Mouse (Mus musculus): Measurements from ENCODE around the gene Eml4. TPM values are rescaled to one million over a fixed set of nuclear protein-coding genes. Genes with fewer than 3 reads are reported as not detected.

Eml4 gene
- total RNA-seq, 1 experiment from 2014 or later = 156 TPM

DNA sequence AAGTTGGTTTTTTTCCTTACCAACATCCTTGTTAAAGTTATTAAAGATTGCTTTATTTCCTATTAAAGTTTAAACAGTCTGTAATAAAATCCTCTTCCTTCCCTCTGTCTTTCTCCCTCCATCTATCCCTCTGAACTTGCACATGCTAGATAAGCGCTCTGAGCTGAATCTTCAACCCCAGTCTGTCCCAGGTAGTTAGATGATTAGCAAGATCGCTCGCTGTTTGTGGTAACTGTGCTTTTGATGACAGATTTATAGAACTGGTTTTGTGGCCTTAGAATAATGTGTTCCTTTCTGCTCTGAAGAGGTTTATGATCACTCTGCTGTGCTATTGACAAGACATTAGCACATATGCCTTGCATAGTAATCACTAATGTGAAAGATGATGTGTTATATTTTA lies 25.1 kb downstream of the Eml4 start:
- no peak for ATAC-seq (ENCODE audit: extremely low read depth, insufficient number of reproducible peaks, low FRiP score, poor library complexity, severe bottlenecking)

GRCm38 (mm10) chr17:83376801-83377200 lies 26.1 kb downstream of the Eml4 start:
- no peak for ATAC-seq (ENCODE audit: extremely low read depth, insufficient number of reproducible peaks, low FRiP score, poor library complexity, severe bottlenecking)

GRCm38 (mm10) chr17:83377755-83378443 lies 27.2 kb downstream of the Eml4 start:
- no peak for ATAC-seq (ENCODE audit: extremely low read depth, insufficient number of reproducible peaks, low FRiP score, poor library complexity, severe bottlenecking)

GRCm38 (mm10) chr17:83378444-83378762 lies 27.7 kb downstream of the Eml4 start:
- no peak for ATAC-seq (ENCODE audit: extremely low read depth, insufficient number of reproducible peaks, low FRiP score, poor library complexity, severe bottlenecking)

GRCm38 (mm10) chr17:83379366-83379765 lies 28.6 kb downstream of the Eml4 start:
- no peak for ATAC-seq (ENCODE audit: extremely low read depth, insufficient number of reproducible peaks, low FRiP score, poor library complexity, severe bottlenecking)

GRCm38 (mm10) chr17:83379791-83380190 lies 29.1 kb downstream of the Eml4 start:
- ATAC-seq (ENCODE audit: extremely low read depth, insufficient number of reproducible peaks, low FRiP score, poor library complexity, severe bottlenecking) = no peak

GRCm38 (mm10) chr17:83382752-83383151 lies 32.0 kb downstream of the Eml4 start:
- ATAC-seq (ENCODE audit: extremely low read depth, insufficient number of reproducible peaks, low FRiP score, poor library complexity, severe bottlenecking) = no peak

DNA sequence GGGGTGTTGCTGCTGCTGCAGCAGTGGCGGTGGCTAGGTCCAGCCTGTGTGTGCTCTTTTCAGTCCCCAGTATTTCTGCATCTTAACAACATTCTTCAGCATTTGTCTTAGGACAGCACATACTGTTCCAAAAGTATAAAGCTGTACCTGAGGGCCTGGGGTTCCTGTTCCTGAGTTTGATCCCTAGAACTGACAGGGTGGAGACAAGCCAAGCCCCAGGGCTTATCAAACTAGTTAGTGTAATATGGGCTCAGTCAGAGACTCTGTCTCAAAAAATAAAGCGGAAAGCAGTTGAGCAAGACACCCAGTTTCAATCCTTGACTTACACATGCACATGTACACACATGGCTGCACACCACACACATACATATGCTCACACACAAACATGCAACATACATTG lies 34.2 kb downstream of the Eml4 start:
- no peak for ATAC-seq (ENCODE audit: extremely low read depth, insufficient number of reproducible peaks, low FRiP score, poor library complexity, severe bottlenecking)

GRCm38 (mm10) chr17:83387161-83387560 lies 36.4 kb downstream of the Eml4 start:
- no peak for ATAC-seq (ENCODE audit: extremely low read depth, insufficient number of reproducible peaks, low FRiP score, poor library complexity, severe bottlenecking)

GRCm38 (mm10) chr17:83394013-83394412 lies 43.3 kb downstream of the Eml4 start:
- no peak for ATAC-seq (ENCODE audit: extremely low read depth, insufficient number of reproducible peaks, low FRiP score, poor library complexity, severe bottlenecking)

GRCm38 (mm10) chr17:83397571-83398100 lies 46.9 kb downstream of the Eml4 start:
- ATAC-seq (ENCODE audit: extremely low read depth, insufficient number of reproducible peaks, low FRiP score, poor library complexity, severe bottlenecking) = peak; percentile 65

- no peak for ATAC-seq (ENCODE audit: extremely low read depth, insufficient number of reproducible peaks, low FRiP score, poor library complexity, severe bottlenecking)
Observed at GRCm38 (mm10) chr17:83398756-83399155, 48.0 kb downstream of the Eml4 start.

DNA sequence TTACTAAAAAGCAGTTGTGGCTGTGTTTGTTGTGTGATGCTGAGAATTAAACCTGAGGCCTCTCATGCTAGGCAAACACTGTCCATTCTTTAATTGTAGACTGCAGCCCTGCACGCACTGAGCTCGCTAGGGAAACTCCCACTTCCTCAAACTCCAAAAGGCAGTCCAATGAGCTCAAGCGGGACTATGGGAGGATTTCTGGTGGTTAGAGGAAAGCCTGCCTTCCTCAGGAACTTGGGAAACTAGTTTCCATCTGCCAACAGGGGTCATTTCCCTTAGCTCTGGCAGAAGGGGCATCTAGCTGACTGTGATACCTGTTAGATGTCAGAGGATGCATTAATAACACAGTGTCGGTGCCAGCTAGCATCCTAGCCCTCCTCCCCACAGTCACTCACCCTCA lies 79.9 kb downstream of the Eml4 start:
- ATAC-seq (ENCODE audit: extremely low read depth, insufficient number of reproducible peaks, low FRiP score, poor library complexity, severe bottlenecking) = no peak

DNA sequence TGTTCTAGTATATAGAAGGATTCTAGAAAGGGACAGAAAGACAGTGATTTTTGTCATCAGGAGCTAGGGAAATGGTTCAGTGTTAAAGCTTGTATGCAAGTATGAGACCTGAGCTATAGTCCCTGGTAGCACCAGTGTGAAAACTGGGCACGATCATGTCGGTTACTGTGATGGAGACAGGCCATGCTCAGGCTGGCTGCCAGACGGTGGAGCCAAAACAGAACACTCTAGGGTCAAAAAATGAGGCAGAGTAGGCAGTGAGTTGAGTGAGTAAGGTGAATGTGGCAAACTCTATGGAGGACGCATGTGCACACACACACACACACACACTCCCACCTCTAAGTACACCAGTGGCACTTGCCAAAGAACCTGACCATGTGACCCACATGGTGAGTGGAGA lies 92.7 kb downstream of the Eml4 start:
- ATAC-seq (ENCODE audit: extremely low read depth, insufficient number of reproducible peaks, low FRiP score, poor library complexity, severe bottlenecking) = no peak

DNA sequence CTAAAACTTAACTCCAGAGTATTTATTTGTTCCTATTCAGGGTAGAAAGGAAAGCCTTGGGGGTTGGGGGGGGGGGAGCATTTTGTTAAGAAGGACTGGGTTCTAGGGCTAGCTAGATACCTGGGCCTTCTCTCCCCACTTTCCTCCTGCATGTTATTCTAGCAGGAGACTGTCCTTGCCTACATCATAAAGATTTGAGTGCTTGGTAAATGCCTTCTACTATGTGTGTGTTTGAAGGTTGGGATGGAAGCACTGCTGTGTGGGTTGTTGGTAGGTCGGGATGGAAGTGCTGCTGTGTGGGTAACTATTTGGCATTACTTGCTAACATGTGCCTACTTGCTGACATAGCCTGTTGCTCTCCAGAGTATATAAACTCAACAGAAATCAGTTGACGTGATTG lies 98.9 kb downstream of the Eml4 start:
- no peak for ATAC-seq (ENCODE audit: extremely low read depth, insufficient number of reproducible peaks, low FRiP score, poor library complexity, severe bottlenecking)

DNA sequence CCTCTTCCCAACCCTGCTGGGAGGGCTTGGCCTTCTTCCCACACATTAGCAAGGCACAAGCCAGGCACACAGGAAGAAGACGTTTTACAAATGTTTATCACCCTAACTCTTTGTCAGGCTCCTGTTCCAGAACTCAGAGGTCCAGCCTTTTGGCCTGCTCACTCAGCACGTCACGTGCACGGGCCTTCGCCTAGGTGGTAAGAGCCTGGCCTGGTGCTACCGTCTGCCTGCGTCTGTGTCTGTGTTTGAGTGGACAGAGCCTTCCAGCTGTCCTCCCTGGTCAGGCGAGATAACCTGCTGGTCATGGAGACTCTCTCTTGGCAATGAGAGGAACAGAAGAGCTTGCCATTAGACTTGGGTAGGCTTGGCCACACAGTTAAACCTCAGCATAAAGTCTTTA lies 100.6 kb downstream of the Eml4 start:
- no peak for ATAC-seq (ENCODE audit: extremely low read depth, insufficient number of reproducible peaks, low FRiP score, poor library complexity, severe bottlenecking)

- no peak for ATAC-seq (ENCODE audit: extremely low read depth, insufficient number of reproducible peaks, low FRiP score, poor library complexity, severe bottlenecking)
Observed at GRCm38 (mm10) chr17:83451796-83452195, 101.1 kb downstream of the Eml4 start.

DNA sequence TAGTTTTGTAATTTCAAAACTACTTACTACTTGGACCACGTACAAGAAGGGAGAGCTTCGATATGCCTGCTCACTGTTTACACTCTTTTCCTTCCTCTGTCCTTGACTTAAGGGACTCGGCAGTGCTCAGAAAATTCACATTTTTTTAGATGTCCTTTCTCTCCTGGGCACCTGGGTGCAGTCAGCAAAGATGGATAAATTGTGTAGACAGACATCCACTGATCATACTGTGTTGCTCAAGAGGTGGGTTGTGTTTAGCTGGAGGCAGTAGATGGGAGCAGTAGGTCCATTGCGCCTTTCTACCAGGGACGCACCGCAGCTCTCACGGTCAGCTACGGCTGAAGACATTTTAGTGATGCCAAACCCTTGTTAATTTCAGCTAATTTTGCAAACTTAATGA lies 101.7 kb downstream of the Eml4 start:
- ATAC-seq (ENCODE audit: extremely low read depth, insufficient number of reproducible peaks, low FRiP score, poor library complexity, severe bottlenecking) = no peak

- no peak for ATAC-seq (ENCODE audit: extremely low read depth, insufficient number of reproducible peaks, low FRiP score, poor library complexity, severe bottlenecking)
Observed at GRCm38 (mm10) chr17:83453587-83453986, 102.9 kb downstream of the Eml4 start.

- ATAC-seq (ENCODE audit: extremely low read depth, insufficient number of reproducible peaks, low FRiP score, poor library complexity, severe bottlenecking) = no peak
Observed at GRCm38 (mm10) chr17:83457271-83457670, 106.5 kb downstream of the Eml4 start.

DNA sequence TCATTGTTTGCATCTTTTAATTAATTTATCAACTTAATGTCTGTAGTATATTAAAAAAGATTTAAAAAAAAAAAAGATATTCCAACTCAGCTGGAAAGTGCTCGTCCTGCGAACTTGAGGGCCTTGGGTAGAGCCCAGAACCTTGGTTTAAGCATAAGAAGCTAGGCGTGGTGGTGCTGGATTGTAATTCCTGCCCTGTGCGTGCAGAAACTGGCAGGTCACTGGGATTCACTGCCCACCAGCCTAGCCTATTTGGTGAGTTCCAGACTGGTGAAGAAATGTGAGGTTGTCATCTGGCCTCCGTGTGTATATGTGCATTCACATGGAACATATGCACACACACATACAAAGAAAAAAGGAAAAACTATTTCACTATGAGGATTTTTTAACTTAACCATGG lies 115.2 kb downstream of the Eml4 start:
- no peak for ATAC-seq (ENCODE audit: extremely low read depth, insufficient number of reproducible peaks, low FRiP score, poor library complexity, severe bottlenecking)

All from neutrophil, adult 5-6 weeks (primary cell).